Mouse (Mus musculus) limb, embryonic 10.5 days (tissue): ENCODE results near the gene Scimp. TPM values are rescaled to one million over a fixed set of nuclear protein-coding genes. Genes with fewer than 3 reads are reported as not detected.

Experiments used
- DNase-seq: peaks from one replicate; pipeline ENCODE4 v3.0.0-alpha.2; 2017; ENCODE audit warnings: low spot score
- H3K27ac ChIP-seq: fragments of 300-500 bp; sonication (generic); 2 replicates; pipeline ENCODE4 v1.5.1; 2016; ENCODE audit warnings: mild to moderate bottlenecking
- H3K27me3 ChIP-seq: fragments of 300-500 bp; sonication (generic); 2 replicates; pipeline ENCODE4 v1.6.1; 2016; ENCODE audit warnings: low read depth, mild to moderate bottlenecking; ENCODE audit not compliant: poor library complexity, severe bottlenecking
- H3K36me3 ChIP-seq: fragments of 300-500 bp; sonication (generic); 2 replicates; pipeline ENCODE4 v1.6.1; 2016; ENCODE audit warnings: mild to moderate bottlenecking, moderate library complexity
- H3K4me1 ChIP-seq: fragments of 300-500 bp; sonication (generic); 2 replicates; pipeline ENCODE4 v1.6.1; 2016
- H3K4me3 ChIP-seq: fragments of 300-500 bp; sonication (generic); 2 replicates; pipeline ENCODE4 v1.5.1; 2016; ENCODE audit warnings: mild to moderate bottlenecking, moderate library complexity
- H3K9me3 ChIP-seq: fragments of 300-500 bp; sonication (generic); replicated peaks from 2 replicates; pipeline ENCODE4 v1.6.1; 2016; ENCODE audit warnings: mild to moderate bottlenecking
- WGBS: fragments of 180-500 bp; shearing (Covaris S2); methylation state at CpG from one replicate; pipeline ENCODE4 v1.1.7; 2016; 5-methylcytosine and 5-hydroxymethylcytosine counted together
- polyA plus RNA-seq: library from polyadenylated mRNA; unstranded; fragments of >200 nt; fragmentation: Nextera tagmentation; extraction: Ambion mirVana; gene quantifications from 2 replicates; pipeline ENCODE4 v1.2.1, GENCODE M21; 2016

The Scimp gene
- polyA plus RNA-seq, 1 experiment from 2014 or later, result 0.18 TPM

DNA sequence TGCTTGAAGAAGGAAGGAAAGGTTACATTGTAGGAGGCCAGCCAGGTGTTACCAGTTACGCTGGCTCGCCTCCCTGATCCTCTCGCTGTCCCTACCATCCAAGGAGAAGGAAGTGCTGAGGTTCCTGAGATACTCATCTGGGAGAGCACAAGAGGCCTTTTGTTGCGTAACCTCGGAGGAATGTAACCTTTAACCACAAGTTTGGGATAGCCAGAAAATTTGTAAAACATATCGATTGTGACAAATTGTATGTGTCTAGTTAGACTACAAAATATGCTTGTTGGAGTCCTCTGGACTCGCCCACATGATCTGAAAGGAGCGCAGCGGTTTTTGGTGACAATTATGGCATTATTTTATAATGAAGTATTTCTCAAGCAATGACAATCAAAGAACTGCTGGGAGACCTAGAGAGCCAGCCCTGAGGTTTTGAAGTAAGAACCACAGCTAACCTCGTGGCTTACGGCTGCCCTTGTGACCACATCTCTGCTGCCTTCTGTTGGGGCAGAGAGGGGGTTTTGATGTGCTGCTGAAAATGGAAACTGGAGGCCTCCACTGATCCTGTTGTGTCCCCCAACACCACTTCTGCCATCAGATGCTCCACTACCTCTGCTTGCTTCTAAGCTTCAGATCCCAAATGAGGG, 16.7 kb upstream of the Scimp start:
- Histone ChIP-seq H3K4me1 (no peaks in the 10 kb centered on the region), H3K27me3 (no peaks in the 10 kb centered on the region), H3K27ac (no peak overlapping the region), H3K9me3 (no peaks in the 10 kb centered on the region), H3K36me3 (no peaks in the 10 kb centered on the region), H3K4me3 (no peak overlapping the region)
- 91% methylated on average over 11 of the region's 11 CpGs for WGBS
- DNase-seq, result no peak

DNA sequence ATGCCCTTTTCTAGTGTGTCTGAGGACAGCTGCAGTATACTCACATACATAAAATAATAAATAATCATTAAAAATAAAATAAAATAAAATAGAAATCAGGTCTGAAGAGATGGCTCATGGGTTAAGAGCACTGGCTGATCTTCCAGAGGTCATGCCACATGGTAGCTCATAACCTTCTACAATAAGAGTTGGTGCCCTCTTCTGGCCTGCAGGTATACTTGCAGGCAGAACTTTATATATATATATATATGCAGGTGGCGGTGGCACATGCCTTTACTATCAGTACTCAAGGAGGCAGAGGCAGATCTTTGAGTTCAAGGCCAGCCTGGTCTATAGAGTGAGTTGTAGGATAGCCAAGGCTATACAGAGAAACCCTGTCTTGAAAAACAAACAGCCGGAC, 13.8 kb upstream of the Scimp start:
- DNase-seq, result no peak
- 77% methylated on average over 2 of the region's 2 CpGs for WGBS
- no peak overlapping the region for H3K4me3 ChIP-seq

GRCm38 (mm10) chr11:70821728-70822591, 9.6 kb upstream of the Scimp start:
- Histone ChIP-seq H3K27ac (no peak overlapping the region), H3K4me3 (no peak overlapping the region), H3K4me1 (peaks cover 9% of the 10 kb centered on the region), H3K27me3 (no peaks in the 10 kb centered on the region), H3K36me3 (no peaks in the 10 kb centered on the region), H3K9me3 (no peaks in the 10 kb centered on the region)
- WGBS, result 54% methylated on average over 17 of the region's 17 CpGs
- DNase-seq, result no peak

More for the DNA sequence above, 13.8 kb upstream of the Scimp start:
- Histone ChIP-seq H3K27ac (no peak overlapping the region), H3K36me3 (no peaks in the 10 kb centered on the region), H3K4me1 (peaks cover 9% of the 10 kb centered on the region), H3K27me3 (no peaks in the 10 kb centered on the region), H3K9me3 (no peaks in the 10 kb centered on the region)

DNA sequence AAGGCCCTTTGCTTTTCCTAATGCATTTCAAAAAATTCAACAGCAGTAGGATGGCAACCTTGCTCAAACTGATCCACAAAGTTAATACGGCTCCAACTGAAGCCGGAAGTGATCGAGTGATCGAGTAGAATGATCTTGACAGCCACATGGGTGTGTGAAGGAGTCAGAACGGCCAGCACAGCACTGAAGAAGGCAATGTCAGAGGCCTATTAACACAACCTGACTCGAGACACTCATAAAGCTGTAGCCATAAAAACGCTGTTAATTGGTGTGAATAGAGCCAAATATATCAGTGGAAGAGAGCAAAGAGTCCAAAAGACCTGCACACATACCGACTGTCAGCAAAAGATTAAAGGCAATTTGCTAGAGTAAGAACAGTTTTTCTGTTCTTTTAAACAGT, 7.7 kb upstream of the Scimp start:
- WGBS, result 75% methylated on average over 8 of the region's 8 CpGs
- no peaks in the 10 kb centered on the region for H3K27me3 ChIP-seq
- H3K27ac ChIP-seq, result no peak overlapping the region
- no peak overlapping the region for H3K4me3 ChIP-seq
- DNase-seq, result no peak
- H3K9me3 ChIP-seq, result no peaks in the 10 kb centered on the region
- no peaks in the 10 kb centered on the region for H3K36me3 ChIP-seq
- peaks cover 9% of the 10 kb centered on the region for H3K4me1 ChIP-seq

- WGBS, result 82% methylated on average over 4 of the region's 4 CpGs
- Histone ChIP-seq H3K4me3 (no peak overlapping the region), H3K27me3 (no peaks in the 10 kb centered on the region), H3K9me3 (no peaks in the 10 kb centered on the region), H3K4me1 (peaks cover 2% of the 10 kb centered on the region; the same call in 1 of the 2 replicates), H3K36me3 (no peaks in the 10 kb centered on the region), H3K27ac (no peak overlapping the region)
- no peak for DNase-seq
Observed at GRCm38 (mm10) chr11:70816770-70817169, 4.4 kb upstream of the Scimp start.

GRCm38 (mm10) chr11:70815498-70816078, 3.2 kb upstream of the Scimp start:
- Histone ChIP-seq H3K27me3 (no peaks in the 10 kb centered on the region), H3K4me1 (no peaks in the 10 kb centered on the region), H3K27ac (no peak overlapping the region), H3K9me3 (no peaks in the 10 kb centered on the region), H3K4me3 (no peak overlapping the region), H3K36me3 (no peaks in the 10 kb centered on the region)
- WGBS, result 31% methylated on average over 6 of the region's 6 CpGs
- peak; percentile 58 for DNase-seq

DNA sequence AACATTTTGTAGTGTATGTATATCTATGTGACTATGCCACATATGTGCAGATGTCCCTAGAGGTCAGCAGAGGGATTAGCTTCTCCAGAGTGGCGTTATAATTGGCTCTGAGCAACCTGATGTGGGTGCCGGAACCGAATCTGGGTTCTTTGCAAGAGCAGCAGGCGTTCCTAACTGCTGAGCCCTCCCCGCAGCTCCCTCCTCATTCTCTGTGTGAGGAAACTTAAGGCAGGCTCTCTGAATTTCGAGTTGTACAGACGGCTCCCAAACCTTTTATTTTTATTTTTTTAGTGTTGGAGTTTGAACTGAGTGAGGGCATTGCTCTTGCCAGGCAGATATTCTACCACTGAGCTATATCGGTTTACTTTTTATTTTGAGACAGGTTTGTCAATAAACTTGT, 2.7 kb upstream of the Scimp start:
- Histone ChIP-seq H3K4me1 (no peaks in the 10 kb centered on the region), H3K36me3 (no peaks in the 10 kb centered on the region), H3K9me3 (no peaks in the 10 kb centered on the region), H3K27me3 (no peaks in the 10 kb centered on the region), H3K27ac (no peak overlapping the region), H3K4me3 (no peak overlapping the region)
- 86% methylated on average over 8 of the region's 8 CpGs for WGBS
- DNase-seq, result no peak

- no peak for DNase-seq
Observed at GRCm38 (mm10) chr11:70811471-70812240, 730 bp downstream of the Scimp start.

DNA sequence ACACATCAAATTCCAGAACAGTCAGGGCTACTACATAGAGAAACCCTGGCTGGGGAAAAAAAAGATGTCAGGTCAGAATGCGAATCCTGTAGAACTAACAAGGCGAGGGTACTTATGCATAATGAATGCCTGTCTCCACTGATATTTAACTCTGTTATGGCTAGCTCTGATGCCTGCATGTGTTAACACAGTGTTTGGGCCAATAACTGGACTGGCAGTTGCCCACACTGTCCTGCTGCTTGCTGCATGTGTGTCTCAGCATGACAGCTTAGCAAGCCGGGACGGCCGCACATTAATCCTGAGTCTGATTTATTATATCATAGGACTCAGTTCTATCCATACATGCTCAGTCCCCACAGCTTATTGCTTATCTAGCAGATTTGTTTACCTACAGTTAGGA, 1.3 kb downstream of the Scimp start:
- WGBS, result 90% methylated on average over 5 of the region's 5 CpGs
- no peak for DNase-seq

More at GRCm38 (mm10) chr11:70811471-70812240, 730 bp downstream of the Scimp start:
- no peaks in the 10 kb centered on the region for H3K4me1 ChIP-seq
- H3K27me3 ChIP-seq, result no peaks in the 10 kb centered on the region
- 82% methylated on average over 13 of the region's 13 CpGs for WGBS
- no peaks in the 10 kb centered on the region for H3K36me3 ChIP-seq
- no peak overlapping the region for H3K4me3 ChIP-seq
- no peaks in the 10 kb centered on the region for H3K9me3 ChIP-seq
- no peak overlapping the region for H3K27ac ChIP-seq

DNA sequence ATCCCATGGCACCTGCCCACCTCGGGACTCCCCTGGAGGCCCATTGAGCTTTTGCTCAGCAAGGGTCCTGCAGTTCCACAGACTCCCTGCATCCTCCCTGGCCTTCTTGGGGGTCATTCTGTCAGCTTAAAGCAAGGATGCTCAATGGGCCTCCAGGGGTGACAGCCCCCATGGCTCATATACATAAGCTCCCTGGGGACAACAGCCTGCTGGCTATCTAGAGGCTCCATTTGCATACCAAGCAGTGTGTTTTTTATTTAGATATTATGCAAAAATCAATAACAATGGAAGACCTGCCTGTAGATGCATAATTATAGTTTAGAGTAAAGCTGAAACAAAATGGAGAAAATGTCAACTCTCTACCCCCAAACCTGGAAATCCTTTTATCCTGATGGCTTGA, 3.4 kb downstream of the Scimp start:
- WGBS, result 40% methylated on average over 1 of the region's 1 CpGs

More for the DNA sequence above, 1.3 kb downstream of the Scimp start:
- H3K9me3 ChIP-seq, result no peaks in the 10 kb centered on the region
- no peak overlapping the region for H3K4me3 ChIP-seq
- no peak overlapping the region for H3K27ac ChIP-seq
- no peaks in the 10 kb centered on the region for H3K4me1 ChIP-seq
- no peaks in the 10 kb centered on the region for H3K36me3 ChIP-seq
- H3K27me3 ChIP-seq, result no peaks in the 10 kb centered on the region

GRCm38 (mm10) chr11:70808101-70808500, 4.3 kb downstream of the Scimp start:
- Histone ChIP-seq H3K4me1 (peaks cover 4% of the 10 kb centered on the region; the same call in 1 of the 2 replicates), H3K27ac (no peak overlapping the region), H3K9me3 (no peaks in the 10 kb centered on the region), H3K4me3 (no peak overlapping the region), H3K36me3 (no peaks in the 10 kb centered on the region), H3K27me3 (no peaks in the 10 kb centered on the region)
- WGBS, result 77% methylated on average over 3 of the region's 3 CpGs
- no peak for DNase-seq

More for the DNA sequence above, 3.4 kb downstream of the Scimp start:
- no peaks in the 10 kb centered on the region for H3K9me3 ChIP-seq
- peaks cover 4% of the 10 kb centered on the region; the same call in 1 of the 2 replicates for H3K4me1 ChIP-seq
- H3K27me3 ChIP-seq, result no peaks in the 10 kb centered on the region
- H3K36me3 ChIP-seq, result no peaks in the 10 kb centered on the region
- DNase-seq, result no peak
- no peak overlapping the region for H3K27ac ChIP-seq
- H3K4me3 ChIP-seq, result no peak overlapping the region

- Histone ChIP-seq H3K4me1 (peaks cover 4% of the 10 kb centered on the region; the same call in 1 of the 2 replicates), H3K4me3 (no peak overlapping the region), H3K9me3 (no peaks in the 10 kb centered on the region), H3K36me3 (no peaks in the 10 kb centered on the region), H3K27me3 (no peaks in the 10 kb centered on the region), H3K27ac (no peak overlapping the region)
- WGBS, result 88% methylated on average over 4 of the region's 4 CpGs
- no peak for DNase-seq
Observed at GRCm38 (mm10) chr11:70807630-70808029, 4.8 kb downstream of the Scimp start.
